Mouse (Mus musculus) thymus, postnatal 25 days (tissue): ENCODE data around the gene Kncn.

Experiments used
- DNase-seq: peaks from one replicate; pipeline ENCODE4 v3.0.0; 2022

Gene Kncn

DNA sequence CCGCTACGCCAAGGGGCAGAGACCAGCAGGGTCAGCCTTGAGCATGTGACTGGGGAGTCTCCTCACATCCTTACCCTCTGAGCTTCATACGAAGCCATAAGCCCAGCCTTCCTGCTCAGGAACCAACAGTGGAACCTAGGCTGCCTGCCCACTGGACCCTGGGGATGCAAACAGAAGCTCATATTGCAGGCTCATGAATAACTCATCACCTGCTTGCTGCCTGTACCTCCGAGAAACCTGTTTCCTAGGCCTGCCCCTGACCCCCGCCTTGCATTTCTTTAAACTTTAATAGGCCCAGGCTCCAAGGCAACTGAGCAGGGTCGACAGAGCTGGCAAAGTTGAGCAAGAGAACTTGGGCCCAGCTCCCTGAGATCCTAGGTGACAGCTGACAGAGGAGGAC, at the start of gene Kncn:
Gene Kncn (plus strand): TSS at position 379 of the 400 bp plus-strand sequence.
- no peak for DNase-seq

DNA sequence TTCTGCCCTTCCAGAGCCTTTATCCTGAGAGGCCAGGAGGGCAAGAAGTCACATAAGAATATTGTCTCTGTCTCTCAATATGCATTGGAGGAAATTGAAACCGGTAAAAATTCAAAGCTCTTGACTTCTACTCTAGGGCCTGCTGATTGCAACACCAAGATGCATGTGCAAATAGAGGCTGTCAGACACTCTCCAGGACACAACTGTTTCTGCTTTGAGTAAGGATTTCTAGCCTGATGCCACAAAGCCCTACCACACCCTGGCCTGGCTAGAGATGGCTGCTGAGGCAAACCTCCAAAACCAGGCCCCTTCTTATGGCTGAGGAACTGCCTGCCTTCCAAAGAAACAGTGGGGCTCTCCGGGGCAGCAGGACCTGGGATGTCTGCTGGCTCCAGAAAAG, 48.6 kb upstream of the Kncn start:
- DNase-seq: no peak

DNA sequence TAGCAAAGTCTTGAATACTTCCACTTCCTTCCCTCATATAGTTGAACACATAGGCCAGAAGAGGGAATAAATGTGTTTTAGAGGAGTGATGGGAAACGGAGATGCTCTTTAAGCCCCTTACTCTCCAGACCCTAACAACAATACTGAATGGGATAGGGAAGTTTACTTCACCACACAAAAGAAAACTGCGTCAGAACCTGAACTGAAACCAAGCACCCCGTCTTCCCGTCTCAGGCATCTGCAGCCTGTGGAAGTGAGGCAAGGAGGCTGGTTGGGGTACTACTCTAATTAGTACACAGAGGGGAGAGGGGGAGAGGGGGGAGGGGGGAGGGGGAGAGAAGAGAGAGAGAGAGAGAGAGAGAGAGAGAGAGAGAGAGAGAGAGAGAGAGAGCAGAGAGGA, 46.0 kb upstream of the Kncn start:
- DNase-seq: peak; percentile 11

DNA sequence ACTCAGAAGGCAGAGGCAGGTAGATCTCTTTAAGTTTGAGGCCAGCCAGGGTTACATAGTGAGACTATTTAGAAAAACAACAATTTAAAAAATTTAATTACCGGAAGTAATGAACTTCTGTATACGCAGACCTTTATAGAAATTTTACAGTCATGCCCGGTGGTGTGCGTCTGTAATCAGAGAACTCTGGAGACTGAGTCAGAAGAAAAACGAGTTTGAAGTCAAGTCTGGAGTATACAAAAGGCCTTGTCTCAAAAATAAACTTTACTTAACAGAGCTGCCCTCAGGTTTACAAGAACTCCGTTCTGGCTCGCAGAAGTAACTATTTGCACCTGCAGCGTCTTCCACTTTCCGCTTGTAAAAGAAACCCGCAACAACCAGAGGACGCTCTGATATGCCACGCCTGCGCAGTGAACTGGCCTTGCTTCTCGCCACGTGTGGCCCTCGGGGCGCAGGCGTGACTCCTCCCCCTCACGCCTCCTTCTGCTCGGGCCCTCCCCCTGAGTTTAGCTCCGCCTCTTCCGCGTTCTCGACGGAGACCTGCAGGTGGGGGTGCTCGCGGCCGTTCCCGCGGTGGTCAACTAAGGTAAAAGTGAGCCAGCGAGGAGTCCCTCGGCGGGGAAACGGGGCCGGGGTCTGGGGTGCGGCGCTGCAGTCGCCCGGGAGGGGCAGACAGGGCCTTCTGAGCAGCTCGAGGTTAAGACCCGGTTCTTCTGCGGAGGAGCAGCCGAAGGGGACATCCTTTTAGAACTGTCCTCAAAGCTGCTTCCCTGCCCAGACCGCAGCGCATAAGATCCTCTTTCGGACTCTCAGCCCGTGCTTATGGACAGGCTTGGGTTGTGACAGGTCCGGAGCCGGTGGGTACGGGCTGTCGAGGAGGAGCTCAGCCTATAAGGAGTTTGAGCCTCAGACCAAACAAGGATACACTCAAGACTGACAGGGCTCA, 45.2 kb upstream of the Kncn start, which contains the start of gene Mknk1:
Gene Mknk1 (plus strand): TSS at position 503 of the 946 bp plus-strand sequence.
- peak; percentile 95 for DNase-seq

DNA sequence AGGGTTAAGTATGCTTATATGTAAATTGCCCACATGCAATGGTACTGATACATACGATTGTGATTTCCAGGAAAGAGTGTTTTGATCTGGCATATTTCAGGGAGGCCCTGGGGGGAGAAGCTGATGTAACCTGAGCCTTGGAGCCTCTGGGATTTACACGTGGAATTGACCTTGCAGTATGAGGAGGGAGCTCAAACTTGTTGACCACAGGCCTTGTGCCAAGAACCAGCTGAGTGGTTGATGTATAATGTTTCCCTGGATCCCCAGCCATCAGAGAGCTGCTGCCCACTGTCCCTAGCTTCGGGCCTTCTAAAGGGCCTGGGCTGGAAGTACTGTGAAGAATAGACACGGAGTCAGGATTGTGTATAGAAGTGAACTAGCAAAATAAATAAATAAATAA, 44.2 kb upstream of the Kncn start:
- no peak for DNase-seq

DNA sequence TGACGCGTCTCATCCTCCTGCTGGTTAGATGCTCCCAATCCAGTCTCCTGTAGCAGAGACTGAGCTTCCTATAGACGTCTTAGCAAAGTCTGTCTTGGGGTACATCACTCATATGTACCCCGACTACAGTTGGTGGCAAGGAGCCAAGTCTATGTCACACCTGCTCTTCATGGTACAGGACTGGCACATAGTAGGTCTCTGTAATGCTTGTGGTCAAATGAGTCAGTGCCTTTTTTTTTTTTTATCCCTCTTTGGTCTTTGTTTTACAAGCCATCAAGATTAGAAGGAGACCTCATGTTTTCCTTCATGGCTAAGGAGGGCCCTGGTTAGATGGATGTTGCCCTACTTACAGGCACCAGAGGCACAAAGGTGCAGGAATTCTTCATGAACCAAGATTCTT, 43.4 kb upstream of the Kncn start:
- DNase-seq: no peak

DNA sequence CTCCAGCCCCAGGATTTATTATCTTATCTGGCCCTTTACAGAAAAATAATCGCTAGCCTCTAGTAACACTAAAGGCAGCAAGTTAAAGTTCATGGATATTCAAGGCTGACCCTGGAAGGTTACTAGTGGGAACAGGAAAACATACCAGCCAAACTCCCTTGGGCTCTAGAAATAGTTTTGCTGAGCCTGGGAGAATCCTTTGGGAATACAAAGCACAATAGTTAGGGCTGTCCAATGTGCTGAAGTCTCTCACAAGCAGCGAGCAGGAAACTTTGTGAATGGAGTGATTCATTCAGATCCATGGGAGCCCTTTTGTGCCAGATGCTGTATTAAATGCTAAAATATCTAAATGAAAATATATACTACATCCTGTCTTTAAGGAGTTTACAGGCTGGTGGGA, 37.5 kb upstream of the Kncn start:
- no peak for DNase-seq

DNA sequence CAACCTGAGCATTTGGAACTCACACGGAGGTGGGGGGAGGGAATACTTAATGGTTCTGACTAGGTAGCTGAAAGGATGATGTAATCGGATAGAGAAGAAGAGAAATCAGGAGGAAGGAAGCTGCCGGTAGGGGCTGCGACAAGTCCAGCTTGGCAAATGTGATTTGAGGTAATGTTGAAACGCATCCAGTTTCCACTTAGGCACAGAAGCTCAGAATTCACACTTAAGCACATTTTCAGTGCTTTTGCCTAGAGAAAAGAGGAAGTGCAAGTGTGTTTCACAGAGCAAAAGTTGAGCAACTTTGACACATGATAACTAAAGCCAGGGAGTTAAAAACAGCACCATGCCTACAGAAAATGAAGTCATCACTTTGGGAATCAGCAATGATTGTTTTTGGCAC, 36.8 kb upstream of the Kncn start:
- no peak for DNase-seq

DNA sequence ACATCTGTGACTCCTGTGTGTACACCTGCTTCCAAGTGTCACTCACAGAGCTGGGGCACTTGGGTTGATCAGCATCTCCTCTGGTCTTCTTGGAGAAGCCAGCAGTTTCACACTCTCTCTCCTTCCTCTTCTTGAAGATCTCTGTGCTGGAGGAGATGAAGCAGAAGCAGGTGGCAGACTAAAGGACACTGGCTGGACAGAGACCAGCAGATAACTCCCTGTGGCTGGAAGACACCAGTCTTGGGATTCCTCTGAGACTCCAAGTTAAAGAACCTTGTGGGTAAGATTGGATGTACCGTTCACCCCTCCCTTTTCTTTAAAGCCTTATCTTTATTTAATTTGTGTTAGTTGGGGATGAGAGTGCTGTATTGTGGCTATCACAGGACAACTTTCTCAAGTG, 36.1 kb upstream of the Kncn start:
- no peak for DNase-seq

DNA sequence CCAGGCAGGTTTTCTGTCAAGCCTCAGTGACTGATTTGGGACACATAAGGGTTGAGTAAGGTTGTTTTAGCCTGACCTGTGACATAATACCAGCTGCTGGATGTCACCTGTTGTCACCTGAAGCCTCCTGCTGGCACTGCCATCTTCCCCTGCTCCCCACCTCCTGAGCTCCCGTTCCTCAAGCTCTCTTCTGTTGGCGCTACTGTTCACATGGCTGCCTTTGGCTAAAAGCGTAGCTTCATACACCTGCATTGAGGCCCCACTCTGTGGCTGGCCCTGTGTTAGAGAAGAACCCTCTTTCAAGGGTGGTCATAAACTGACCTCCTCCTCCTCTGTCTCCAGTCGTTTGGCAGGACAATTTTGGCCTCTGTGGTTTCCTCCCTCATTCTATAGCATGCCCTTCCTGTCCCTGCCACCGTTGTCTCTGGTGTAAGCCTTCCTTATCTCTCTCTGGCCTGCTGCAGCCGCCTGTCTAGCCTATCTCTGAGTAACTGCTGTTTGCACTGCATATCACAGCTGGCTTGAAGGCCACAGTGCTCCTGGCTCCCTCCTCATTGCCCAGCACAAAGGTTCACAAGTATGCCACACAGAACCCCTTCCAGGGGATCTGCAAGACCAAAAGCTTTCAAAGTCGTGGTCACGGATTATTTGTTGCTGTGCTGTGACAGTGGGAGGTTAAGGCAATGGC, 35.1 kb upstream of the Kncn start:
- no peak for DNase-seq

DNA sequence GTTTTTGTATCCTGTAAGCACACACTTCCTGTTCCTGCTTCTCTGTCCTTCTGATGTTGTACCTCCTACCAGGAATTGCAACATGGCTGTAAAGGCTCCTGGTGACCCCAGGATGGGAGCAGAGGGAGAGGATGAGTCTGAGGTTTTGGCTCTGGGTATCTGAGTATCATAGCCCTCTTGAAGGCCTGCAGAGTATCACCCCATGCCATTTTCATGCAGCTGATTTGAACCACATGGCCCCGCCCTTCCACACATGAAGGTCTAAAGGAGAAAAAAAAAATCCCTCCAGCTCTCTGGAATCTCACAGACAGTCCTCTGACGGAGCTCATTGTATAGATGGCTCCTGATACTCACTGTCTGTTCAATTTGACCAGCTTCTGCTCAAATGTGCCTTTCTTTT, 34.1 kb upstream of the Kncn start:
- no peak for DNase-seq

DNA sequence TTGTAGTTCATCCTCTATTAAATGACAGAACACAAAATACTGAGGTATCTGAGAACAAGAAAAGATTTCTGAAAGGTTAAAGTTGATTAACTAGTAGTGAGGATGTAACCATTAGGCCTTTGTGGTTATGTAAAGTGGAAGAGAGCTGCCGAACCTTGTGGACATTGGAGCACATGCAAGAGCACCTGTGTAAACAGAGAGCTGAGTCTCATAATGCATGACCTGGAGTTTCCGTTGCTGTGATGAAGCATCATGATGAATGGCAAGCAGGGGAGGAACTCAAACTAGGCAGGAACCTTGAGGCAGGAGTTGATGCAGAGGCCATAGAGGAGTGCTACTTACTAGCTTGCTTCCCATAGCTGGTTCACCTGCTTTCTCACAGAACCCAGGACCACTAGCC, 33.6 kb upstream of the Kncn start:
- DNase-seq: no peak

DNA sequence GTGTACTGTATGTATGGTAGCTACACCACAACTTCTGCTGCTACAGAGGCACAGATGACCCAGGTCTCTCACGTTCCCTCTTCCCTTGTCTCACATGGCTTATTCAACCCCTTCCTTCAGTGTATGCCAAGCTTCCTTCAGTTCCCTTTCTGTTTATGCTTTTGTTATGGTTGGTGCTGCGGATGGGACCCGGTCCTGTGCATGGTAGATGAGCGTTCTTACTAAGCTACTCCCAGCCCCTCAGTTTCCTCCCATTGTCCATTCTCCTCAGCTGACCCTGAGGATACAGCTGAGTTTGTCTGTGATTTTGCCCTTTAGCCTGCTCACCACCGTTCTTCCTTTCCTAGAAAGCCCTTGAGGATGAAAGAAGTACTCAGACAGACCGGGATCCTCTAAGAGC, 32.6 kb upstream of the Kncn start:
- no peak for DNase-seq

DNA sequence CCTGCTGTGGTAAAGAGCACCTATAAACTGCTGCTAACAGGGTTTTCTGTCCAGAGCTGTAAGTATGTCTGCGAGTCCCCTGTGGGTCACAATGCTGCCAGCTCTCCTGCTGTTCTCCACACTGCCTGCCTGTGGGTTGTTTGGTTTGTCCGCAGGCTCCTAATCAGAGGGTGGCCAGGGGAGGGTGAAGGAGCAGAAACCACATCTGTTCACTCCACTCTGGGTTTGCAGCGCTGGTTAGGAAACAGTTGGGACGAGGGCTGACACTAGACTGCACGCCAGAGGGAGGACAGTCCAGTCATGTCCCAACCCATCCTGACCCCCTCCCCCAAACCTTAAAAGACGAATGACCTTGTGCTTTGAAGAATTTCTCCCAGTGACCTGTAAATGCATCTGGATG, 29.1 kb upstream of the Kncn start:
- DNase-seq: no peak

DNA sequence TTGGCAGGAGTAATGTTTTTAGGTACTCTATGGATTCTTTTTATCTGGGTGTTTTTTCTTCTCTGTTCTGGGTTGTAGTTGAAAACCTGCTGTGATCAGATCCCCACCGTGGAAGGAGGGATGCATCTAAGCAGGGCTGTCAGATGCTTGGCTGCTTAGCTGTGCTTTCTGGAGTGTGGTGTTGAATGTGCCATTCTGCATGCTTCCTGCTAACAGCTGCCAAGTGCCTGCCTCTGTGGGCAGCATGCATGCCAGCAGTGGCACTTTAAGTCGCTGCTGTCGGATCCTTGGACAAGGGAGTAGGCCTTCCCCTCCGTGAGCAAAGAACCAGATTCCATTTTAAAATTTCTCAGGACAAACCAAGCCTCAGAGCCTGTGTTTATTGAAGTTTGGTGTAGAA, 28.6 kb upstream of the Kncn start:
- DNase-seq: no peak

DNA sequence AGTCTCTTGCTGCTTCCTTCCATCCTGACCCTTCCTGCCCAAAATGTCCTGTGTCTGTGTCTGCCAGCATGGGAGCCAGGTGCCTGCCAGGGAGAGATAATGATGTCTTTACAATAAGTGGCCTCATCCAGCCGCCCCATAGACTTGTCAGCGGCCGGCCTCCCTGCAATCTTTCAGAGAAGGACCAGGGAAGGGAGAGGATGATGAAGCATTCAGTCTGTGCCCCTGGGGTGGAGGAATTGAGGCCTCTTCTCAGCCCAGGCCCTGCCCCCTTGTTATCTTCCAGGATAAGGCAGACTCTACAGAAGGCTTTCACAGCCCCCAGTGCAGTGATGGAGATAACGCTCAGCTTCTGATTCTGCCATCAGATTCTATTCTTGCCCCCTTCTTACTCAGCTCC, 27.9 kb upstream of the Kncn start:
- DNase-seq: no peak

DNA sequence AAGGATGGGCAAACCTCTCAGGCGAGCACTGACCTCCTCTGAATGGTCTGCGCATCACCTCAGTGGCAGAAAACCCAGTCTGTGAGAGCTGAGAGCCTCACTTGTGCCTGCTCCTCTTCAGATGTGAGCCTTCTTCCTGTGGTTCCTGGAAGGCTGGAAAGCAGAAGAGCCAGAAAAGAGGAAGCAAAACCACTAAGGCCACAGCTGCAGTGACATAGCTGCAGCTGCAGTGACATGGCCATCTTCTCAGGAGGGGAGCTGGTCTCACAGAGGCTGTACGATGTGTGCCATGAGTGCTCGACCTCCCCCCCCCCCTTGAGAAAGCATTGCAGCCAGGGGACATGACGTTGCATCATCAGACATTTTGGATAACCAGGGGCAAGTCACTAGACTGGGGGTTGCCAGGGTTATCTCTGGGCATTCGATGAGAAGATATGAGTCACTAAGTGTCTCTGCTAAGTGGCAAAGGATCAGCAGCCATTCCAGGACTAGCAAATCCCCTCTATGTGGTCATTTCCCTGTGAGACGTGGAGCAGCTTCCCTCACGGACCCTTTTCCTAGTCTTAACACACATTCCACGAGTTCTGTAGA, 26.8 kb upstream of the Kncn start:
- DNase-seq: no peak

DNA sequence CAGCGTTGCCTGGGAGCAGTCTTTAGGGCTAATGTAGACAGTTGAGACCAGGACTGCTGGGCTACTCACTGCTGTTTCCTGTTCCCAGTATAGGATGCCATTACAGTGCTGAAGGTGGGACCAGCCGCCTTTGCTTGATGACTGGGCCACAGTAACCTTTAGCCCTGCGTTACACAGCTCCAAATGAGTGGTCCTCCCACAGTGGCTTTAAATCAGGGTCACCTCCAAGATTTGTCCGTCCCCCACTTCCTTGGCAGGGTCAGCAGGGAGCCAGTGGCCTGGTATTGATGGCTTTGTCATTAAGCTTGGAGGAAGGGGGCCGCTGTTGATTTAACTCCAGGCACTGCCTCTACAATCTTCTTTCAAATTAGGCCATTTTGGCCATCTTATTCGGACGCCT, 20.8 kb upstream of the Kncn start:
- no peak for DNase-seq

DNA sequence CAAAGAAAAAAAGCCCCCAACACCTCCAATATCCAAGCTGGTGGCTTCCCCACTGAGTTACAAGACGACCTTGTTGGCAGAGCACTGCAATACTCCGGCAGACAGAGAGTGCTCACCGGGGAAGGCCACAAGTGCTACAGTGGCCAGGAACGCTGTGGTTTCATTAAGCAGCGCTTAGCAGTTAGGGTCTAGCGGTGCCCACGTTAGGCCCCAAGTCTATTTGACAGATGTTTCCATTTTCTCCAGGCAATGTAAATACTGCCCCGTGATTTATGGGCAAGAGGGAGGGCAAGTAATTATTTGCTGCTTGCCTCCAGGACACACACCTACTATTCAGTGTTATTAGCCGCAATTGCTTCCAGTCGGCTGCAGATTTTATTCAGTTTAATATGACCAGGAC, 20.3 kb upstream of the Kncn start:
- DNase-seq: no peak

DNA sequence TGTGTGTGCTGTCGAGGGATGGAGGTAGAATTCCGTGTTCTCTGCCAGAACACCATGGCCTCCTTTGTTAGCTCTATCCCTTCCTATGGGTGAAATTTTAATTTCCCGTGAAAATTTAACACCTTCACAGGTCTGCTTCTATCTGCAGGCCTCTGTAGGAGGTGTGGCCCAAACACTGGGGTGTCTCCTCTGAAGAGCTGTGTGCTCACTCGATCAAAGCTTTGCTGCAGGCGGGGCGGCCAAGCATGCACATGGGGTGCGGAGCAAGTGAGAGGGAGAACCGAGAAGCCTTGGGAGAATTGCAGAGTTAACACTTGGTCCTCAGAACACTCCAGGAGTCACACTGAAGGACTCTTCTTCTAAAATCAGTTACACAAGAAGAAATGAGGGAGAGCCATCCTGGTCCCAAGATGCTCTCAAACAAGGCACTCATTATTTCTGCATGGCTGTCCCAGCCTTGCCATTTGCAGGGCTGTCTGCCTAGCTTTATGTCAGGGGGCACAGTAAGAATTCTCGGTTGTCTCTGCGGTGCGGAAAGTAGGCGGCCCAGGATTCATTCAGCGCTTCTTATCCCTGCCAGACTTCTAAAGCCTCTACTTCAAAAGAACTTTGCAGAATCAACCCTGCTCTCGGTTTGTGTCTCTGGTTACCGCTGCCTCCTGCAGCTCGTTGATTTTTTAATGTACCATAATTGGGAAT, 14.5 kb upstream of the Kncn start:
- no peak for DNase-seq

DNA sequence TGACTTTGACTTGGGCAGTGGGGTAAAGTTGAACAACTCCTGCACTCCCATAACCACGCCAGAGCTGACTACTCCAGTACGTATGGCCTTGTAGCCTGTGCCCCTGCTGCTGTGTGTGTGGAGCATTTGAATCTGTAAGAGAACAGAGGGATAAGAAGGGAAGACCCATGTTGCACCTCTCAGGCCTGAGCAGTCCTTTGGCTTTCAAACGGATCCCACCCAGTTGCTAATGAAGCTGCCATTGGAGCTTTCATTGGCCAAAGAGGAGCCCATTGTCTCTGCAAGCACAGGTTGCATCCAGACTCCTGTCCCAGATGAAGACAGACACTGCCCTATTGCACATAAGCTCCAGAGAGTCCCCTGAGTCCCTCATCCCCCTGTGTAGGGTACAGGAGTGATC, 11.0 kb upstream of the Kncn start:
- no peak for DNase-seq

DNA sequence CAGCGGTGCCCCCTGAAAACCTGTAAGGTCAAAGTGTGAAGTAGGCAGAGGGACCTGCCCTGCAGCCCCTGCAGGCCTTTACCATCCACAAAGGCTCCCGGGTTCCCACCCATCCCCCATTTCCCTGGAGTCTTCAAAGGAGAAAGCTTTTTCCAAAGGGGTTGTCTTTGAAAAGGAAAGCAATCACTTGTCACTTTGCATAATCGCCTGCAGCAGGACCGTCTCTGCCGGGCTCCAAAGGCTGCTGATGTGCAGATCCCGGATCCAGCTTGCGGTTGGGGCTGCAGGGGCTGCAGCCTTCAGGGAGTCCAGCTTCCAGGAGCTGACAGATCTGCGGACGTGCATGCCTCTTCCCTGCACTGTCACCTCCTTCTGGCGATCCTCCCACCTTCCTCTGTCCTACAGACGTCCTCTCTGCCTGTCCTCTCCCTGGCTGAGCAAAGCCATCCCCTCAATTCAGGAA, 6.0 kb upstream of the Kncn start:
- no peak for DNase-seq

DNA sequence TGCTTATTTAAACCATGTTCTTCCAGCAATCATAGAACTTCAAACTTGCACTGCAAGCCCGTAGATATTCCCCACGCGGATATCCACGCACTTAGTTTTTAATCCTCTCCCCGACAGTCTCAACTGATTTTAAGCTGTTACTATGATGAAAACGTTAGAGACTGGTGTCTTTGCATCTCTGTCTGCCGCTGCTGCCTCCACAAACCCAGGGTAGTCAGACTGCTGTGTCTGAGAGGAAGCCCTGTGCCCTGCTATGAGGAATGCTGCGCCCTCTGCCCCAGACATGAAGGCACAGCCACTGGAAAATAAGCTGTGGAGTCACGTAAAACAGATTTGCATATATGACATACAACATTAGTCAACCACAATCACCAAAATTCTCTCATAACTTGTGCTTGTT, 5.4 kb upstream of the Kncn start:
- DNase-seq: no peak
